Mouse (Mus musculus) hindbrain, embryonic 16.5 days (tissue): ENCODE measurements around the gene H2-K1. TPM values are rescaled to one million over a fixed set of nuclear protein-coding genes. Genes with fewer than 3 reads are reported as not detected.

Source experiments
- ATAC-seq: fragments of 200-750 bp; cut with Nextera tagmentation; 2 replicates; pipeline ENCODE4 v1.8.0; 2017; ENCODE audit warnings: moderate TSS enrichment, moderate library complexity
- H3K27ac ChIP-seq: fragments of 300-500 bp; sonication (generic); 2 replicates; pipeline ENCODE4 v1.5.1; 2014; ENCODE audit warnings: low read depth, mild to moderate bottlenecking, control low read depth, low read length, moderate library complexity
- H3K27me3 ChIP-seq: fragments of 300-500 bp; sonication (generic); replicated peaks from 2 replicates; pipeline ENCODE4 v1.6.1; 2014; ENCODE audit warnings: low read length; ENCODE audit not compliant: control insufficient read depth, insufficient read depth
- H3K36me3 ChIP-seq: fragments of 300-500 bp; sonication (generic); 2 replicates; pipeline ENCODE4 v1.6.1; 2014; ENCODE audit warnings: mild to moderate bottlenecking, low read length, moderate library complexity, mixed read lengths; ENCODE audit not compliant: control insufficient read depth, insufficient read depth
- H3K4me1 ChIP-seq: fragments of 300-500 bp; sonication (generic); 2 replicates; pipeline ENCODE4 v1.6.1; 2014; ENCODE audit warnings: low read depth, low read length; ENCODE audit not compliant: control insufficient read depth, insufficient read depth
- H3K4me2 ChIP-seq: fragments of 300-500 bp; sonication (generic); 2 replicates; pipeline ENCODE4 v1.6.1; 2014; ENCODE audit warnings: mild to moderate bottlenecking, low read length, control low read depth, moderate library complexity
- H3K4me3 ChIP-seq: fragments of 300-500 bp; sonication (generic); 2 replicates; pipeline ENCODE4 v1.5.1; 2014; ENCODE audit warnings: mild to moderate bottlenecking, low read length, control low read depth, moderate library complexity
- H3K9ac ChIP-seq: fragments of 300-500 bp; sonication (generic); 2 replicates; pipeline ENCODE4 v1.6.1; 2014; ENCODE audit warnings: low read depth, mild to moderate bottlenecking, control low read depth, low read length, moderate library complexity
- H3K9me3 ChIP-seq: fragments of 300-500 bp; sonication (generic); 2 replicates; pipeline ENCODE4 v1.6.1; 2014; ENCODE audit warnings: mild to moderate bottlenecking, low read length, moderate library complexity; ENCODE audit not compliant: control insufficient read depth
- WGBS: fragments of 180-500 bp; shearing (Covaris S2); extraction: QIAGEN DNeasy Blood & Tissue Kit; methylation state at CpG from one replicate; pipeline ENCODE4 v1.1.7; 2014; 5-methylcytosine and 5-hydroxymethylcytosine counted together
- polyA plus RNA-seq: library from polyadenylated mRNA; unstranded; fragments of >200 nt; fragmentation: Nextera tagmentation; extraction: Ambion mirVana; gene quantifications from 2 replicates; pipeline ENCODE4 v1.2.1, GENCODE M21; 2015

Gene H2-K1
- polyA plus RNA-seq, 1 experiment from 2014 or later, result 18.8 TPM

- Histone ChIP-seq H3K27me3 (no peaks in the 10 kb centered on the region), H3K9me3 (no peaks in the 10 kb centered on the region), H3K4me2 (no peak overlapping the region), H3K4me1 (peaks cover 34% of the 10 kb centered on the region), H3K9ac (no peak overlapping the region), H3K36me3 (peaks cover 26% of the 10 kb centered on the region), H3K4me3 (no peak overlapping the region), H3K27ac (no peak overlapping the region)
- ATAC-seq, result no peak
- 89% methylated on average over 8 of the region's 9 CpGs for WGBS
These were observed 35.4 kb upstream of the H2-K1 start for GRCm38 (mm10) chr17:34035517-34035916.

- no peaks in the 10 kb centered on the region for H3K9me3 ChIP-seq
- peaks cover 36% of the 10 kb centered on the region for H3K36me3 ChIP-seq
- peaks cover 36% of the 10 kb centered on the region for H3K4me1 ChIP-seq
- H3K27me3 ChIP-seq, result no peaks in the 10 kb centered on the region
- ATAC-seq, result no peak
- no peak overlapping the region for H3K27ac ChIP-seq
- WGBS, result 76% methylated on average over 10 of the region's 10 CpGs
- H3K4me2 ChIP-seq, result no peak overlapping the region
- no peak overlapping the region for H3K4me3 ChIP-seq
- H3K9ac ChIP-seq, result no peak overlapping the region
These were observed 33.9 kb upstream of the H2-K1 start for GRCm38 (mm10) chr17:34034064-34034463.

GRCm38 (mm10) chr17:34033441-34033840, 33.3 kb upstream of the H2-K1 start:
- Histone ChIP-seq H3K9me3 (no peaks in the 10 kb centered on the region), H3K4me2 (peak overlapping the region; percentile 66), H3K27ac (no peak overlapping the region), H3K4me1 (peaks cover 34% of the 10 kb centered on the region), H3K9ac (no peak overlapping the region; the same call in 1 of the 2 replicates), H3K27me3 (no peaks in the 10 kb centered on the region), H3K4me3 (no peak overlapping the region), H3K36me3 (peaks cover 42% of the 10 kb centered on the region)
- WGBS, result 89% methylated on average over 9 of the region's 9 CpGs
- ATAC-seq, result no peak

GRCm38 (mm10) chr17:34032806-34033205, 32.7 kb upstream of the H2-K1 start:
- Histone ChIP-seq H3K4me3 (peak overlapping the region; percentile 90), H3K4me1 (peaks cover 38% of the 10 kb centered on the region), H3K9me3 (no peaks in the 10 kb centered on the region), H3K27ac (no peak overlapping the region), H3K9ac (peak overlapping the region; percentile 95; the same call in 1 of the 2 replicates), H3K36me3 (peaks cover 44% of the 10 kb centered on the region), H3K4me2 (peak overlapping the region; percentile 66), H3K27me3 (no peaks in the 10 kb centered on the region)
- 68% methylated on average over 9 of the region's 9 CpGs for WGBS
- no peak for ATAC-seq

- ATAC-seq, result no peak
- peaks cover 38% of the 10 kb centered on the region for H3K36me3 ChIP-seq
- H3K27me3 ChIP-seq, result no peaks in the 10 kb centered on the region
- peak overlapping the region; percentile 98 for H3K27ac ChIP-seq
- under 1% methylated on average over 30 of the region's 48 CpGs for WGBS
- peak overlapping the region; percentile 95 for H3K9ac ChIP-seq
- peaks cover 42% of the 10 kb centered on the region for H3K4me1 ChIP-seq
- H3K4me2 ChIP-seq, result peak overlapping the region; percentile 66
- H3K4me3 ChIP-seq, result peak overlapping the region; percentile 90
- no peaks in the 10 kb centered on the region for H3K9me3 ChIP-seq
These were observed 32.1 kb upstream of the H2-K1 start for GRCm38 (mm10) chr17:34032174-34032632.

- H3K27me3 ChIP-seq, result no peaks in the 10 kb centered on the region
- H3K36me3 ChIP-seq, result peaks cover 34% of the 10 kb centered on the region
- H3K4me3 ChIP-seq, result peak within 1 kb of the TSS; percentile 90
- peak within 1 kb of the TSS; percentile 98 for H3K27ac ChIP-seq
- peaks cover 48% of the 10 kb centered on the region for H3K4me1 ChIP-seq
- WGBS, result under 1% methylated on average over 80 of the region's 88 CpGs
- H3K9ac ChIP-seq, result peak within 1 kb of the TSS; percentile 95
- no peaks in the 10 kb centered on the region for H3K9me3 ChIP-seq
- H3K4me2 ChIP-seq, result peak within 1 kb of the TSS; percentile 97
- ATAC-seq, result peak; percentile 85
These were observed 31.5 kb upstream of the H2-K1 start, which contains the start of the genes Slc39a7 and Rxrb for GRCm38 (mm10) chr17:34031465-34032173. Gene Slc39a7, minus strand, starts transcription at chr17:34031682. Gene Rxrb, plus strand, starts transcription at chr17:34031812.

GRCm38 (mm10) chr17:34030861-34031326, 30.7 kb upstream of the H2-K1 start:
- Histone ChIP-seq H3K4me1 (peaks cover 55% of the 10 kb centered on the region), H3K9me3 (no peaks in the 10 kb centered on the region), H3K36me3 (peaks cover 27% of the 10 kb centered on the region), H3K9ac (peak overlapping the region; percentile 95), H3K4me2 (peak overlapping the region; percentile 97), H3K27me3 (no peaks in the 10 kb centered on the region), H3K27ac (peak overlapping the region; percentile 98), H3K4me3 (peak overlapping the region; percentile 90)
- ATAC-seq, result no peak
- 3% methylated on average over 20 of the region's 20 CpGs for WGBS

GRCm38 (mm10) chr17:34029890-34030595, 29.9 kb upstream of the H2-K1 start:
- H3K4me1 ChIP-seq, result peaks cover 62% of the 10 kb centered on the region
- no peaks in the 10 kb centered on the region for H3K9me3 ChIP-seq
- H3K4me3 ChIP-seq, result peak overlapping the region; percentile 90
- H3K27ac ChIP-seq, result no peak overlapping the region; the same call in 1 of the 2 replicates
- no peak for ATAC-seq
- H3K27me3 ChIP-seq, result no peaks in the 10 kb centered on the region
- peaks cover 22% of the 10 kb centered on the region for H3K36me3 ChIP-seq
- WGBS, result 67% methylated on average over 21 of the region's 21 CpGs
- H3K9ac ChIP-seq, result peak overlapping the region; percentile 95
- peak overlapping the region; percentile 97 for H3K4me2 ChIP-seq
